Mouse (Mus musculus) G1E (cell line): Measurements from ENCODE around the gene Zc3h18. TPM values are rescaled to one million over a fixed set of nuclear protein-coding genes. Genes with fewer than 3 reads are reported as not detected.

Experiments used
- ATAC-seq: 2 replicates; pipeline ENCODE4 v1.8.0; 2016; ENCODE audit warnings: mild to moderate bottlenecking; ENCODE audit not compliant: insufficient number of reproducible peaks, poor library complexity, low FRiP score, severe bottlenecking; ENCODE audit errors: extremely low read depth
- DNase-seq: peaks from one replicate; pipeline ENCODE4 v3.0.0; 2012; ENCODE audit warnings: low spot score
- H3K27me3 ChIP-seq: 2 replicates; pipeline ENCODE4 v1.6.1; 2012; ENCODE audit warnings: mild to moderate bottlenecking, low read length, inconsistent platforms; ENCODE audit not compliant: insufficient read depth
- H3K36me3 ChIP-seq: replicated peaks from 2 replicates; pipeline ENCODE3; 2012; ENCODE audit warnings: mild to moderate bottlenecking, inconsistent platforms
- H3K4me1 ChIP-seq: 2 replicates; pipeline ENCODE4 v1.6.1; 2012; ENCODE audit warnings: low read depth, low read length, inconsistent platforms, mixed read lengths; ENCODE audit not compliant: insufficient read depth
- H3K4me3 ChIP-seq: 2 replicates; pipeline ENCODE4 v1.5.1; 2012; ENCODE audit warnings: low read depth, mild to moderate bottlenecking, inconsistent platforms, low read length, moderate library complexity, mixed read lengths
- H3K9me3 ChIP-seq: replicated peaks from 2 replicates; pipeline ENCODE4 v1.6.1; 2012; ENCODE audit warnings: inconsistent platforms
- CTCF ChIP-seq: IDR thresholded peaks from 2 replicates; pipeline ENCODE4 v1.5.1; 2012; ENCODE audit warnings: low read depth, low read length, inconsistent platforms, mixed read lengths
- GATA1 ChIP-seq: IDR thresholded peaks from 2 replicates; pipeline ENCODE4 v1.6.1; 2012; ENCODE audit warnings: borderline replicate concordance, low read length, inconsistent platforms, mixed read lengths
- GATA2 ChIP-seq: IDR thresholded peaks from 2 replicates; pipeline ENCODE4 v1.6.1; 2012; ENCODE audit warnings: low read depth, low read length, inconsistent platforms, borderline replicate concordance
- POLR2AphosphoS5 ChIP-seq: IDR thresholded peaks from 2 replicates; pipeline ENCODE4 v1.6.1; 2012; ENCODE audit warnings: low read depth, low read length, inconsistent platforms; ENCODE audit not compliant: insufficient replicate concordance
- TAL1 ChIP-seq: conservative IDR thresholded peaks from 2 replicates; pipeline ENCODE4 v1.6.1; 2012; ENCODE audit warnings: low read depth, low read length, inconsistent platforms, mixed read lengths
- polyA plus RNA-seq: library from polyadenylated mRNA; stranded (reverse); fragments of >175 nt; gene quantifications from 2 replicates; pipeline ENCODE4 v1.2.3, GENCODE M21; 2012
- total RNA-seq, 2 experiments: library from RNA; stranded (forward) in 1 of 2; stranded (reverse) in 1 of 2; fragments of 200-1000 nt in 1 of 2; fragments of >200 nt in 1 of 2; fragmentation: Nextera tagmentation in 1 of 2; gene quantifications; 2 replicates each; pipeline ENCODE4 v1.2.3; 2014 to 2017

The Zc3h18 gene
- total and polyA plus RNA-seq, 3 experiments: 40.3 to 143 (median 58.4) TPM

DNA sequence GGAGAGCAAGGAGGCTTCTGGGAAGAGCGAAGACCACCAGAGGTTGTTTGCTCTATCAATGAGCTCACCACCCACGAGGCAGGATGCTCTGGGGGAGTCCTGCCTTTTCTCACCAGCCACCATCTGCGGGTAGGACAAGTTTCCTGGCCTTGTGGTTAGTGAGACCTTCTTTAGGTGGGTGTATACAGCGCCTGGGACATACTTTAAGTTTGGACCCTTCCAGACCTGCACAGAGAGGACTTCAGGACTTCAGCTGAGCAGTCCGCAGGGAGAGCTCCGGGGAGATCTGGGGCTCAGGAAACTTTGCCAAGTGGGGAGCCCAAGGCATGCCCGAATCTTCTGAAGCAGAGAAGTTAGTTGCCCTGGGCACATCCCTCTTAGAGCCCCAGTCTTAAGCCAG, 83.6 kb downstream of the Zc3h18 start:
- TF ChIP-seq TAL1: no peak
- TF ChIP-seq POLR2AphosphoS5: no peak
- no peak for TF ChIP-seq GATA1
- TF ChIP-seq CTCF: no peak
- no peak for TF ChIP-seq GATA2
- peaks cover 46% of the 10 kb centered on the region for H3K4me1 ChIP-seq

DNA sequence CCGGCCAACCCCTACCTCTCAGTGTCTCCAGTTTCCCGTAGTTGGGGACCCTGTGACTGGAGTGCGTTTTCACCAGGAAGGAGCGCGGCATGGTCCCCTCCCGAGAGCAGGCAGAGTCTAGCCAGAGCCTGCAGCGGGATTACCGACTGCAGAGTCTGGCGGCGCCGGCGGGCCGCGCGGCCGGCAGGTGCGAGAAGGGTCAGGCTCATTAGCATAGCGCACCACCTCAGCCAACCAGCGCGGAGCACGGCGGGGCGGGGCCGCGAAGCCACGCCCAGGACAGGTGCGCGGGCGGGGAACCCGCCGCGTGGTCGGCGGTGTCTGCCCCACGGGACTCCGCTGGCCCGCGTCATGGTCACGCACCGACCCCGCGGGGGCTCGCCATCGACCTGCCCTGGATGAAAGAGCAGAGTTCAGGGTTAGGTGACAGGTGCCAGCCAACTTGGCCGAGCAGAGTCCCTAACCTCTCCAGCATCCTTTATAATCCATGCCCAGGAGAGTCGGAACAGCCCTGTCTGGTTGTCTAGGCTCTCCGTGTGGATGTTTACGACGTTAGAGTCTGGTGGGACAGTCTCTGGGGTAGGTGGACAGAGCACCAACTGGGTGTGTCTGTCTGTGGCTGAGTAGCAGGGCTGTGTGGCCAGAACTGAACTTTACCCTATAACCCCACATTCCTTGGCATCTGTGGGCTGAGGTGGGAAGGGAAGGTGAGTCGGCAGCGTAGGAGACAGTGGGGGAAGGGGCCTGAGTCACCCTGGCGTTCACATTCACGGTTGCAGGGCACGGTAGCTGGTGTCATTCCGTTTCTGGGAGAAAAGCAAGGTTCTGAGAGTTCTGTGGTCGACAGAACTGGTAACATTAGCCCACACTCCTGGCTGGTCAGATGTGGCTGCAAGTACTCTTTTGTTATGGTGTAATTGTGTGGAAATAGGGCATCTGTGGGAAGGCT, 84.4 kb downstream of the Zc3h18 start, which contains the start of gene Snai3:
Gene Snai3, minus strand, starts transcription at position 210 of the 949 bp plus-strand sequence.
- peaks cover 76% of the 10 kb centered on the region for H3K27me3 ChIP-seq
- ATAC-seq: no peak
- no peak for DNase-seq
- peaks cover 9% of the 10 kb centered on the region for H3K36me3 ChIP-seq
- peak within 1 kb of the TSS; percentile 48; the same call in 1 of the 2 replicates for H3K4me3 ChIP-seq
- no peaks in the 10 kb centered on the region; the same call in 1 of the 2 replicates for H3K9me3 ChIP-seq
- peaks cover 52% of the 10 kb centered on the region for H3K4me1 ChIP-seq
- no peak for TF ChIP-seq TAL1

More for the DNA sequence above, 83.6 kb downstream of the Zc3h18 start:
- Histone ChIP-seq H3K9me3 (no peaks in the 10 kb centered on the region; the same call in 1 of the 2 replicates), H3K27me3 (peaks cover 85% of the 10 kb centered on the region), H3K36me3 (peaks cover 1% of the 10 kb centered on the region), H3K4me3 (no peak overlapping the region; the same call in 1 of the 2 replicates)
- ATAC-seq: no peak
- no peak for DNase-seq

DNA sequence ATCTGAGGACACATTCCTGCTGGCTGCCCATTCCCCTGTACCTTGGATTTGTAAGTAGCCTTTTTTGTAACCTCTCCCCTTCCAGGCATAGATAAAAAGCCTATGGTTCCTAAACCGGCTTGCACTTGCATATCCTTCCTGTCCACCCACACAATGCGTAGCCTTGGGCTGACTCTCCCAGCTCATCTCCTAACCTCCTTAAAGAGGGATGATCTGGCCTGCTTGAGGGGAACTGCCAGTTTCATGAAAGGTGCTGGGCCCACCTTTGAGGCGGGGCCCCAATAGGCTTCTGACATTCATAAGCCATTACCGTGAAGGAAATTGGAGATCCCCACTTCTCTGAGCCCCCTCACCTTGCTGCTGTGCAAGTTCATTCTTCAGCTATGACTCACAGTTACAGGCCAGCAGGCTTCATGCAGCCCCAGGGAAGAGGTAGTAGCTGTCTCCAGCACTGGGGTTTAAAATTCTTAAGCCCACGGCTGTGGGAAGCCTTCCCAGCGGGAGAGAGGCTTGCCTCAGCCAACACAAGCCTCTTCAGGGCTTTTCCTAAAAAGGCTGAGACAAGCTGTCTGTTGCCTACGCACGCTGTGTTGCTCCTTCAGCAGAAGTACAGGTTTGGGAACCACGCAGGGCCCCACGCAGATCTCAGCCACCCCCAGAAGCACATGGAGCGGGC, 85.2 kb downstream of the Zc3h18 start:
- ATAC-seq (no peak), DNase-seq (no peak)
- H3K27me3 ChIP-seq: peaks cover 68% of the 10 kb centered on the region
- TF ChIP-seq POLR2AphosphoS5: no peak
- TF ChIP-seq GATA1: no peak
- no peak for TF ChIP-seq GATA2
- TF ChIP-seq CTCF: no peak
- no peak for TF ChIP-seq TAL1
- H3K4me1 ChIP-seq: peaks cover 52% of the 10 kb centered on the region
- H3K36me3 ChIP-seq: peaks cover 17% of the 10 kb centered on the region
- H3K4me3 ChIP-seq: no peak overlapping the region
- no peaks in the 10 kb centered on the region; the same call in 1 of the 2 replicates for H3K9me3 ChIP-seq

DNA sequence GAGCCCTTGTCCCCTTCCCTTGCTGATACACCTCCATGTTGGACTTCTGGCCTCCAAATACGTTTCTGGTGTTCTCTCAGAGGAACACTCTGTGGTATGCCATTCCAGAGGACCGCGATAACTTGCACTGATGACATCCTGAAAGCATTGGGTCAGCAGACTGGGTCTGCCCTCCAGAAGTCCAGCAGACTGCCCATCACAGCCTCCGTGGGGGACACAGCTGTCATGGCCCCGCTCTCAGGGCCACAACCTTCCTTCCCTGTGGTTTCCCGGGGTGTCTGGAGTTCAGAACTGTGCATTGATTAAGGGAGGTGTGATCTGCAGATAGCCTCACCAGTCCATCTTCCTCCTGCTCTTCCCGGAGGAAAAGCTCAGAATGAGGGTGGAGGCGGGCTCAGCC, 86.1 kb downstream of the Zc3h18 start:
- Histone ChIP-seq H3K4me1 (peaks cover 54% of the 10 kb centered on the region), H3K9me3 (no peaks in the 10 kb centered on the region; the same call in 1 of the 2 replicates), H3K4me3 (no peak overlapping the region), H3K36me3 (peaks cover 26% of the 10 kb centered on the region), H3K27me3 (peaks cover 59% of the 10 kb centered on the region)
- ATAC-seq: no peak
- TF ChIP-seq GATA2 (no peak), POLR2AphosphoS5 (no peak), GATA1 (no peak), CTCF (no peak), TAL1 (no peak)
- DNase-seq: no peak

DNA sequence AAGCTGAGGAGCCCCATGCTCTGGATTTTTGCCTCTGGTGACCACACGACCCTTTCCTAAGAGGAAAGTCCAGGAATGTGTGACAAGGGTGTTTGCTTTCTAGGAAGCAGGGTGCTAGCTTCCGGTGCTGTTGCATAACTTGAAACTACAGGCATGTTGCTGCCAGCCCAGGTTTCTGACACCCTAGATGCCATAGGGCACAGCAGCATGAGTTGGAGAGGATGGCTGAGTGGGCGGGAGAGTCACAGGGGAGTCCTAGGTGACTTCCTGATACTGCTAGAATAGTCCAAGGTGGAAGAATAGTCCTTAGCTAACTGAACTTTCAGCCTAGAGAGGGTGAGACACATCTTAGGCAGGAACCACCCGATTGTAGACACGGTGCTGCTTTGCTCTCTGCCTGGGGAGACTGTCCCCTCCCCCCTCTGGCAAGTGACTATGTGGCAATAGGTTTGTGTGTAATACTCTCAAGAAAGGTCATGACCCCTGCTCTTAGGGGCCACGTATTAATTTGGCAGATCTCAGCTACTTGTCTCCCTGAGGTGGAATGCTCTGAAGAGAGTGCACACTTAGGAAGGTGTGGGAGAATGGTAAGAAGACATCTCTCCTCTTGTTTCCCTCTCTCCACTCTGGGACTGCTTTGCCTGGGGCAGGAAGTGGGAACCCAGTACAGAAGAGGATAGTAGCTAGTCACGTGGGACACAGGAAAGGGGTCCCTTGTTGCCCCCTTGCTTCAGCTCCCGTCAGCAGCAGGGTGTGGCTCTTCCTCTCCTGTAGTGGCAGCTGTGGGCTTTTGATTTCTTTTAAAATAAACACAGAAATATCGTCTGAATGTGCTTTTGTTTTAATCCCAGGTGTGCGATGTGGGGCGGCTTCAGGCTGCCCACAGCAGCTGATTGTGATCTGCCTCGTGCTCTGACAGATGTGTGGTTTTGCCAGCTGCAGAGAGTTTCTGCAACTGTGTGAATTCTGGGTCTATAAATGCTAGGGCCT, 87.5 kb downstream of the Zc3h18 start:
- peaks cover 54% of the 10 kb centered on the region for H3K4me1 ChIP-seq

DNA sequence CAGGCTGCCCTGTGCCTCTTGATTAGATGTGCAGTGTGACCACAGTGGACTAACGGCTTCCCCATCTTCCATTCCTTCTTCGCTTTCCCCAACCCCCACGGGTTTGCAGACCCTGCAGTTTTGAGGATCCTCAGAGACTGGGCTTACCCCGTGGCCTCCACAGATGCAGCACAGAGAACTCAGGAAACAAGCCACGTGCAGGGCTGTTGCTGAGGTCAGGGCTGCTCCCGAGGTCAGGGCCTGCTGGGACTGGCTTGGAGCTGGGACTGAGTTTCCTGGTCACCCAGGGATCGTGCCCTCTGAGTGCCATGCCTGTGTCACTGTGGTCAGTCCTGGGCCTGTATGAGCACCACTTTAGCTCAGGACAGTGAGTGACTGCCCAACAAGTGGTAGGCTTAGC, 88.6 kb downstream of the Zc3h18 start:
- Histone ChIP-seq H3K9me3 (no peaks in the 10 kb centered on the region; the same call in 1 of the 2 replicates), H3K4me3 (no peak overlapping the region), H3K27me3 (peaks cover 38% of the 10 kb centered on the region), H3K36me3 (peaks cover 50% of the 10 kb centered on the region), H3K4me1 (peaks cover 48% of the 10 kb centered on the region)
- ATAC-seq: no peak
- TF ChIP-seq CTCF: no peak
- no peak for TF ChIP-seq TAL1
- no peak for TF ChIP-seq GATA2
- no peak for TF ChIP-seq POLR2AphosphoS5
- no peak for TF ChIP-seq GATA1
- DNase-seq: no peak

More for the DNA sequence above, 87.5 kb downstream of the Zc3h18 start:
- no peak for ATAC-seq
- Histone ChIP-seq H3K9me3 (no peaks in the 10 kb centered on the region; the same call in 1 of the 2 replicates), H3K4me3 (no peak overlapping the region), H3K27me3 (peaks cover 46% of the 10 kb centered on the region), H3K36me3 (peaks cover 40% of the 10 kb centered on the region)
- DNase-seq: no peak
- no peak for TF ChIP-seq CTCF
- no peak for TF ChIP-seq POLR2AphosphoS5
- TF ChIP-seq GATA1: no peak
- TF ChIP-seq TAL1: no peak
- TF ChIP-seq GATA2: no peak

Other genes with a start within 250 kb of the Zc3h18 start
- gene Zfpm1, start 94.5 kb upstream of the Zc3h18 start, total RNA-seq (2014; fragmentation: Nextera tagmentation): 254 and 292 TPM in 2 replicates
- 53.1 and 54.4 TPM in 2 replicates for gene Zfpm1, start 94.5 kb upstream of the Zc3h18 start, total RNA-seq (2017)
- 1,150 and 1,251 TPM in 2 replicates for gene Zfpm1, start 94.5 kb upstream of the Zc3h18 start, polyA plus RNA-seq
- gene Trhr2, start 15.9 kb upstream of the Zc3h18 start, total RNA-seq (2014; fragmentation: Nextera tagmentation): not detected in 2 replicates
- gene Trhr2, start 15.9 kb upstream of the Zc3h18 start, total RNA-seq (2017): not detected in 2 replicates
- not detected in 2 replicates for gene Trhr2, start 15.9 kb upstream of the Zc3h18 start, polyA plus RNA-seq
- gene Il17c, start 45.4 kb downstream of the Zc3h18 start, total RNA-seq (2014; fragmentation: Nextera tagmentation): not detected in 2 replicates
- not detected in 2 replicates for gene Il17c, start 45.4 kb downstream of the Zc3h18 start, total RNA-seq (2017)
- gene Il17c, start 45.4 kb downstream of the Zc3h18 start, polyA plus RNA-seq: not detected in 2 replicates
- gene Cyba, start 56.3 kb downstream of the Zc3h18 start, total RNA-seq (2014; fragmentation: Nextera tagmentation): 93.6 and 103 TPM in 2 replicates
- gene Cyba, start 56.3 kb downstream of the Zc3h18 start, total RNA-seq (2017): 57.2 and 69.2 TPM in 2 replicates
- 368 and 426 TPM in 2 replicates for gene Cyba, start 56.3 kb downstream of the Zc3h18 start, polyA plus RNA-seq
- 3.1 and 4.5 TPM in 2 replicates for gene Mvd, start 66.8 kb downstream of the Zc3h18 start, total RNA-seq (2014; fragmentation: Nextera tagmentation)
- 33.3 and 38.6 TPM in 2 replicates for gene Mvd, start 66.8 kb downstream of the Zc3h18 start, total RNA-seq (2017)
- gene Mvd, start 66.8 kb downstream of the Zc3h18 start, polyA plus RNA-seq: 25.8 and 26.4 TPM in 2 replicates
- not detected in 2 replicates for gene Snai3, start 84.1 kb downstream of the Zc3h18 start, total RNA-seq (2014; fragmentation: Nextera tagmentation)
- not detected in 2 replicates for gene Snai3, start 84.1 kb downstream of the Zc3h18 start, total RNA-seq (2017)
- not detected in 2 replicates for gene Snai3, start 84.1 kb downstream of the Zc3h18 start, polyA plus RNA-seq
- 28.0 and 45.3 TPM in 2 replicates for gene Rnf166, start 99.5 kb downstream of the Zc3h18 start, total RNA-seq (2014; fragmentation: Nextera tagmentation)
- gene Rnf166, start 99.5 kb downstream of the Zc3h18 start, total RNA-seq (2017): 18.6 and 29.4 TPM in 2 replicates
- gene Rnf166, start 99.5 kb downstream of the Zc3h18 start, polyA plus RNA-seq: 29.5 and 33.3 TPM in 2 replicates
- 10.9 and 18.3 TPM in 2 replicates for gene Ctu2, start 99.5 kb downstream of the Zc3h18 start, total RNA-seq (2014; fragmentation: Nextera tagmentation)
- gene Ctu2, start 99.5 kb downstream of the Zc3h18 start, total RNA-seq (2017): 8.8 and 10.9 TPM in 2 replicates
- gene Ctu2, start 99.5 kb downstream of the Zc3h18 start, polyA plus RNA-seq: 19.4 and 25.7 TPM in 2 replicates
- 77.0 and 95.3 TPM in 2 replicates for gene Piezo1, start 174.7 kb downstream of the Zc3h18 start, total RNA-seq (2014; fragmentation: Nextera tagmentation)
- 24.9 and 26.0 TPM in 2 replicates for gene Piezo1, start 174.7 kb downstream of the Zc3h18 start, total RNA-seq (2017)
- gene Piezo1, start 174.7 kb downstream of the Zc3h18 start, polyA plus RNA-seq: 69.6 and 79.4 TPM in 2 replicates
- 70.8 and 71.7 TPM in 2 replicates for gene Cdt1, start 191.4 kb downstream of the Zc3h18 start, total RNA-seq (2014; fragmentation: Nextera tagmentation)
- gene Cdt1, start 191.4 kb downstream of the Zc3h18 start, total RNA-seq (2017): 46.9 and 49.9 TPM in 2 replicates
- gene Cdt1, start 191.4 kb downstream of the Zc3h18 start, polyA plus RNA-seq: 375 and 441 TPM in 2 replicates
- gene Aprt, start 200.3 kb downstream of the Zc3h18 start, total RNA-seq (2014; fragmentation: Nextera tagmentation): 110 and 112 TPM in 2 replicates
- 100.0 and 146 TPM in 2 replicates for gene Aprt, start 200.3 kb downstream of the Zc3h18 start, total RNA-seq (2017)
- 207 and 389 TPM in 2 replicates for gene Aprt, start 200.3 kb downstream of the Zc3h18 start, polyA plus RNA-seq
- gene Galns, start 234.9 kb downstream of the Zc3h18 start, total RNA-seq (2014; fragmentation: Nextera tagmentation): 5.0 and 6.0 TPM in 2 replicates
- 7.6 and 7.9 TPM in 2 replicates for gene Galns, start 234.9 kb downstream of the Zc3h18 start, total RNA-seq (2017)
- gene Galns, start 234.9 kb downstream of the Zc3h18 start, polyA plus RNA-seq: 2.9 and 3.0 TPM in 2 replicates
- 19.5 and 31.8 TPM in 2 replicates for gene Trappc2l, start 235.0 kb downstream of the Zc3h18 start, total RNA-seq (2014; fragmentation: Nextera tagmentation)
- gene Trappc2l, start 235.0 kb downstream of the Zc3h18 start, total RNA-seq (2017): 32.2 and 40.4 TPM in 2 replicates
- 0.43 and 0.75 TPM in 2 replicates for gene Trappc2l, start 235.0 kb downstream of the Zc3h18 start, polyA plus RNA-seq
- gene Pabpn1l, start 246.1 kb downstream of the Zc3h18 start, total RNA-seq (2014; fragmentation: Nextera tagmentation): not detected in 2 replicates
- gene Pabpn1l, start 246.1 kb downstream of the Zc3h18 start, total RNA-seq (2017): 0.11 TPM in 1 of 2 replicates, not detected in the other
- gene Pabpn1l, start 246.1 kb downstream of the Zc3h18 start, polyA plus RNA-seq: not detected in 2 replicates